ENCODE assay signal across 10 mouse cellular contexts in the genomic region with DNA sequence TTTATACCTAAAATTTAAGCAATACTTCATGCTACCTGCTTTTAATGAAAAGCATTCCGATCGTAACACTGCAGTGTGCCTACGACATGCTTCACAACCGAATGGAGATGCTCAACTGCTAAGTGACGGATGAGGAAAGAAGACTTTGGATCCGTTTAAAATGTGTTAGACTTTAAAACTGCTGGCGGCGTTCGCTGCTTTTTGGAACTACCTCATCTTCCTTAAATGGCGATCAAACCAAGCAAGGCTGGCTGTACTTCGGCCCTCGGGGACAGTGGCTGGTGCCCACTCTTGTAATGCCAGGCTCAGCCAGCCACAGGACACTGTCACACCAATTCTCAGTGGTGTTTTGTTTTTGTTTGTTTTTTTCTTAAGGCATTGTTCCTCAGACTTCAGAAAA.
"Had no signal": no experiment of that assay in that cellular context is flagged by ENCODE, and none has a peak within 500 bp of the region (broad histone marks: within the 10 kb centered on the region; RNA-seq: fewer than 3 reads in every experiment).

No protein-coding gene starts in this region.

- H3K27me3 ChIP-seq: intestine, embryonic 15.5 days; liver, embryonic 13.5 days had no signal

- H3K4me3 ChIP-seq: intestine, embryonic 15.5 days; liver, embryonic 13.5 days had no signal

- DNase-seq: liver, embryonic 13.5 days; lung, adult 2 months; lung, postnatal 14 days; lung, postnatal 4 days; midbrain, embryonic 14.5 days; thymus, adult 2 months; thymus, postnatal 14 days had no signal

- H3K4me1 ChIP-seq: liver, embryonic 13.5 days had no signal

- H3K36me3 ChIP-seq: intestine, embryonic 15.5 days had no signal

- H3K27ac ChIP-seq: intestine, embryonic 15.5 days; kidney, postnatal 0 days; liver, embryonic 13.5 days; stomach, postnatal 0 days had no signal
